ENCODE assay signal across 7 mouse cellular contexts in the genomic region with DNA sequence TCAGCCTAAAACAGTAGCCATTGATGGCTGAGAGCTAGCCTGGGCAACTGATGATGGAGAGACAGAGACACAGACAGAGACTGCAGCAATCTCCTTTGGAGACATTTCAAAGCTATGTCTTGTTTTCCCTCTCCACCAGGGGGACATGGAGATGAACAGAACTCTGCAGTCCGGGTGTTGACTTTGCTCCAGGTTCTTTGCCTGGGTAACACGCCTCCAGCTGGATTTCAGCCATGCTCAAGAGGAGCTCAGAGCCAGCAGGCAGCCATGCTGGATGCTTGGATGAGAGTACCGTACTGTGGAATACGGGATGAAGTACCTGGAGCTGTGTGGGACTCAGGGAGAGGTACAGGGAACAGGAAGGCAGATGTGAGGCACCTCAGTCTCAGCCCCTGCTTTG. TPM values are rescaled to one million over a fixed set of nuclear protein-coding genes. Genes with fewer than 3 reads are reported as not detected.
DNase-seq lines count a peak whose midpoint lies in the region; ATAC-seq and TF ChIP-seq lines count a peak whose summit lies in the region.

No protein-coding gene starts in this region.

- no peaks in the 10 kb centered on the region for H3K4me1 ChIP-seq in heart, postnatal 0 days (ENCODE audit: control insufficient read depth, insufficient read depth)
- H3K4me1 ChIP-seq in heart, embryonic 12.5 days (replicated peaks), result no peaks in the 10 kb centered on the region
- no peaks in the 10 kb centered on the region for H3K4me1 ChIP-seq in stomach, postnatal 0 days (replicated peaks; ENCODE audit: control insufficient read depth, insufficient read depth)

- no peak overlapping the region for H3K9ac ChIP-seq in heart, postnatal 0 days (replicated peaks; ENCODE audit: low read depth, low read length)
- no peak overlapping the region for H3K9ac ChIP-seq in heart, embryonic 12.5 days
- H3K9ac ChIP-seq in stomach, postnatal 0 days (ENCODE audit: low read length), result no peak overlapping the region

- no peak for DNase-seq in heart, postnatal 0 days (ENCODE audit: low spot score)
- peak; percentile 67 for DNase-seq in lung, postnatal 10 days
- DNase-seq in lung, postnatal 25 days (ENCODE audit: low spot score), result no peak
- peak; percentile 88 for DNase-seq in cerebellum, adult 9-10 months
- no peak for DNase-seq in stomach, postnatal 0 days (ENCODE audit: low spot score)
- no peak for DNase-seq in urinary bladder, postnatal 10 days (ENCODE audit: low spot score)

- no peak overlapping the region for H3K4me3 ChIP-seq in heart, postnatal 0 days (ENCODE audit: low read depth, low read length)
- H3K4me3 ChIP-seq in heart, embryonic 12.5 days, result no peak overlapping the region
- no peak overlapping the region for H3K4me3 ChIP-seq in stomach, postnatal 0 days (ENCODE audit: low read depth, low read length)

- WGBS in heart, postnatal 0 days, result 55% methylated on average over 4 of the region's 4 CpGs
- WGBS in heart, embryonic 12.5 days, result 53% methylated on average over 4 of the region's 4 CpGs
- 56% methylated on average over 4 of the region's 4 CpGs for WGBS in stomach, postnatal 0 days

- TF ChIP-seq EP300 in heart, postnatal 0 days (IDR thresholded peaks at IDR 0.05; ENCODE audit: low read depth), result no peak
- TF ChIP-seq EP300 in stomach, postnatal 0 days (optimal IDR thresholded peaks at IDR 0.05), result no peak

- no peaks in the 10 kb centered on the region for H3K9me3 ChIP-seq in heart, postnatal 0 days (replicated peaks; ENCODE audit: control insufficient read depth, low read length)
- no peaks in the 10 kb centered on the region for H3K9me3 ChIP-seq in heart, embryonic 12.5 days (replicated peaks)
- H3K9me3 ChIP-seq in stomach, postnatal 0 days (ENCODE audit: control insufficient read depth, low read length), result no peaks in the 10 kb centered on the region

- no peaks in the 10 kb centered on the region for H3K27me3 ChIP-seq in heart, postnatal 0 days (ENCODE audit: control insufficient read depth, insufficient read depth, low read length)
- H3K27me3 ChIP-seq in heart, embryonic 12.5 days (replicated peaks), result 0 out of 2 replicates have a peak, but pooled peaks cover 3% of the 10 kb centered on the region
- no peaks in the 10 kb centered on the region for H3K27me3 ChIP-seq in stomach, postnatal 0 days (ENCODE audit: control insufficient read depth, insufficient read depth, low read length)

- H3K27ac ChIP-seq in heart, postnatal 0 days (ENCODE audit: low read depth), result no peak overlapping the region
- H3K27ac ChIP-seq in heart, embryonic 12.5 days (ENCODE audit: poor library complexity, severe bottlenecking), result no peak overlapping the region
- H3K27ac ChIP-seq in stomach, postnatal 0 days (replicated peaks), result no peak overlapping the region

- no peak for ATAC-seq in heart, postnatal 0 days (ENCODE audit: insufficient read depth, low read depth)
- no peak for ATAC-seq in heart, embryonic 12.5 days (ENCODE audit: insufficient number of reproducible peaks, low FRiP score)
- ATAC-seq in stomach, postnatal 0 days (ENCODE audit: low FRiP score, low TSS enrichment), result no peak

- H3K4me2 ChIP-seq in heart, postnatal 0 days (ENCODE audit: low read depth, low read length), result no peak overlapping the region
- no peak overlapping the region for H3K4me2 ChIP-seq in heart, embryonic 12.5 days
- no peak overlapping the region for H3K4me2 ChIP-seq in stomach, postnatal 0 days (replicated peaks; ENCODE audit: low read depth)

- TF ChIP-seq CTCF in heart, postnatal 0 days (IDR thresholded peaks at IDR 0.05; ENCODE audit: low read depth), result peak; percentile 11; the same call in 1 of the 2 replicates
- peak; percentile 49 for TF ChIP-seq CTCF in stomach, postnatal 0 days (IDR thresholded peaks at IDR 0.05; ENCODE audit: low read depth)

- H3K36me3 ChIP-seq in heart, postnatal 0 days (replicated peaks; ENCODE audit: control insufficient read depth, insufficient read depth, low read length), result no peaks in the 10 kb centered on the region
- H3K36me3 ChIP-seq in heart, embryonic 12.5 days, result no peaks in the 10 kb centered on the region
- H3K36me3 ChIP-seq in stomach, postnatal 0 days (ENCODE audit: control insufficient read depth, insufficient read depth, low read length), result no peaks in the 10 kb centered on the region

RNA-seq across cellular contexts. Expression of a gene that starts 22.6 kb away (rescaled TPM):
- total RNA-seq in heart, postnatal 0 days (2014; rRNA removed; ENCODE audit: low replicate concordance), result 3.7 and 5.5 TPM in 2 replicates
- 0.70 and 0.88 TPM in 2 replicates for polyA plus RNA-seq in heart, postnatal 0 days (2015; fragmentation: Nextera tagmentation; extraction: Ambion mirVana)
- 2.9 and 4.3 TPM in 2 replicates for polyA plus RNA-seq in heart, embryonic 12.5 days (2016; fragmentation: Nextera tagmentation; extraction: Ambion mirVana)
- polyA plus RNA-seq in stomach, postnatal 0 days (2015; fragmentation: Nextera tagmentation; extraction: Ambion mirVana), result 0.89 and 1.4 TPM in 2 replicates

Comparison
In these comparisons a context has a peak if more than half of its experiments do, and no peak if none do; other contexts are left out.
1. DNase-seq: peak in lung, postnatal 10 days (single experiment) and cerebellum, adult 9-10 months (single experiment); none in heart, postnatal 0 days (single experiment), lung, postnatal 25 days (single experiment), stomach, postnatal 0 days (single experiment) and urinary bladder, postnatal 10 days (single experiment).